Mouse (Mus musculus) naive thymus-derived CD4-positive, alpha-beta T cell, adult 2 months (primary cell): Measurements from ENCODE around the gene Nudt11.
"Not testable (repeated sequence)": the region's sequence is repeated elsewhere in the genome, so short reads cannot be mapped to it uniquely, and the experiment has no call there.

Source experiments
- DNase-seq: peaks from one replicate; pipeline ENCODE4 v3.0.0-alpha.2; 2011; ENCODE audit warnings: low read depth

The Nudt11 gene

GRCm38 (mm10) chrX:6047066-6047935 is at the start of gene Nudt11:
Nudt11 (plus strand) TSS chrX:6047453.
- DNase-seq = not testable (repeated sequence)

DNA sequence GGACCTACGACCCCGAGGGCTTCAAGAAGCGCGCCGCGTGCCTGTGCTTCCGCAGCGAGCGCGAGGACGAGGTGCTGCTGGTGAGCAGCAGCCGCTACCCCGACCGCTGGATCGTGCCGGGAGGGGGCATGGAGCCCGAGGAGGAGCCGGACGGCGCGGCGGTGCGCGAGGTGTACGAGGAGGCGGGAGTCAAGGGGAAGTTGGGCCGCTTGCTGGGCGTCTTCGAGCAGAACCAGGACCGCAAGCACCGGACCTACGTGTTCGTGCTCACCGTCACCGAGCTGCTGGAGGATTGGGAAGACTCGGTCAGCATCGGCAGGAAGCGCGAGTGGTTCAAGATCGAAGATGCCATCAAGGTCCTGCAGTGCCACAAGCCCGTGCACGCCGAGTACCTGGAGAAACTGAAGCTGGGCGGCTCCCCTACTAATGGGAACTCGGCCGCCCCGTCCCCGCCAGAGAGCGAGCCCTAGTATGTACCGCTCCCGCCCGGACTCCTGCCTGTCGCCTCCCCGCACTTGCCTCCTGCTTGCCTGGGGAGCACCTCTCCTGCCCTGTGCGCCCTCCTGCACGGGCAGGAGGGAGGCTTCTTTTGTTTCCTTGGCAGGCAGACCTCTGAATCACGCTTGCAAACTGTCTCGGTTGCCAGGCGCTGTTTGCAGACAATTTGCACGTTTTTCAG is 822 bp downstream of the Nudt11 start:
- not testable (repeated sequence) for DNase-seq

DNA sequence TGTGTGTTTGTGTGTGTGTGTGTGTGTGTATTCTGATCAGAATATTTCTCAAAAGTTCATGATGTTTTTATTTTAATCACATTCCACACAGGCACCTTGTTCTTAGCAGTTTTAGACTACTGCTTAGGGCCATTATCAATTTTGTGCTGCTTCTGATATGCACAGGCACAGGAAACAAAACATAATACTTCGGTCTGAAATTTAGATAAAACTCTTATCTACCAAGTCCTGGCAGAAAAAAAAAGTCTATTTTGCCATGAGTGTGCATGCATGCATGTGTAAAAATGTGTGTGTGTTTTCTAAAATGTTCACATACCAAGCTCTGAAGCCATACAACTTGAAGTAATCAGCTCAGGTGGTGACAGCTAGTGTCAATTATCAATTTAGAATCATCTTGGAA is 14.3 kb downstream of the Nudt11 start:
- DNase-seq = no peak

GRCm38 (mm10) chrX:6082954-6083680 is 35.9 kb downstream of the Nudt11 start, which contains the start of gene AU022751:
AU022751 (minus strand) TSS chrX:6083419.
- DNase-seq = no peak

GRCm38 (mm10) chrX:6091547-6091946 is 44.3 kb downstream of the Nudt11 start:
- DNase-seq = no peak

DNA sequence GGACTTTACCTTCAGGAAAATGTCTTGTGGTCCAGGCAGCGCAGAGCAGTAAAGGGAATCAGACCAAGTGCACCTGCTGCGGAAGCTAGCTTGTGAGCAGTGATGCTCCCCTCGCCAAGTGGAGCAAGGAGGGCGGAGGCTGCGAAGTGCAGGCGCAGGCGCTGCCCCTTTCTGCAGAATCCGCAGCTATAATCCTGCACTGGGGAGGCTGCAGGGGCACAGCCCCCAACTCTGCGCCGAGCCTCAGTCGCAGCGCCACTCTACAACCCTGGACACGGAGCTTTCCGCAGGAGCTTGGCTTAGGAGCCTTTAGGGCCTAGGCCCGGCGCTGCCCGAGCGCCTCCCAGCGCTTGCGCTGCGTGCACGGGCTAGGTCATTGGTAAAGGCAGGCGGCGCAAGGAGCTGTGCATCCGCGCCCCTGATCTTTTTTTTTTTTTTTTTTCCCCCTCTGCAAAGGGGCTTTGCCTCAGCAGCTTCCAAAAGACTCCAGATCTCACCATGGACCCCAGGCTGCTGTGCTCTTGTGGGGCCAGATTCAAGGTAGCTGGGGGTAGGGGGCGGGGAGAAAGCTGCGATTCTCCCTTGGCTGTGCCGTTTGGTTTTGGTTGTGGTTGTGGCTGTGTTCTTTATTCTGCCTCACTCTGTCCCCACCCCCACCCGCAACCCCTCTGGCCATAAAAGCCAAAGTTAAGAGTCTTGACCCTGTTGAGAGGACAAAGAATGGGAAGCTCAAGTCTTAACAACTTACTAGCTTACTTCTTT is 44.9 kb downstream of the Nudt11 start:
- no peak for DNase-seq
